Mouse (Mus musculus): ENCODE results near the gene Pbx1. TPM values are rescaled to one million over a fixed set of nuclear protein-coding genes. Genes with fewer than 3 reads are reported as not detected.

Gene Pbx1
- polyA plus RNA-seq, 2 experiments, result 26.5 to 48.2 TPM

GRCm38 (mm10) chr1:168118077-168118476 is 314.0 kb downstream of the Pbx1 start:
- Histone ChIP-seq H3K4me3 (replicated peaks; ENCODE audit: low read length) (no peak overlapping the region), H3K4me1 (ENCODE audit: control insufficient read depth, insufficient read depth, low read length) (no peaks in the 10 kb centered on the region), H3K4me2 (replicated peaks; ENCODE audit: low read depth, low read length, severe bottlenecking) (no peak overlapping the region), H3K27ac (replicated peaks; ENCODE audit: low read depth, low read length) (no peak overlapping the region), H3K36me3 (ENCODE audit: control insufficient read depth, insufficient read depth, low read length) (no peaks in the 10 kb centered on the region), H3K9ac (ENCODE audit: low read depth, low read length, severe bottlenecking) (no peak overlapping the region), H3K9me3 (ENCODE audit: control insufficient read depth, low read length) (no peaks in the 10 kb centered on the region), H3K27me3 (ENCODE audit: control insufficient read depth, insufficient read depth, low read length) (no peaks in the 10 kb centered on the region)
- TF ChIP-seq POLR2A (IDR thresholded peaks at IDR 0.05; ENCODE audit: borderline replicate concordance, extremely low read depth, insufficient read depth, insufficient read length), result no peak
- 79% methylated on average over 5 of the region's 5 CpGs for WGBS
- DNase-seq (ENCODE audit: low spot score) (no peak), ATAC-seq (ENCODE audit: low FRiP score, low read depth) (no peak)

DNA sequence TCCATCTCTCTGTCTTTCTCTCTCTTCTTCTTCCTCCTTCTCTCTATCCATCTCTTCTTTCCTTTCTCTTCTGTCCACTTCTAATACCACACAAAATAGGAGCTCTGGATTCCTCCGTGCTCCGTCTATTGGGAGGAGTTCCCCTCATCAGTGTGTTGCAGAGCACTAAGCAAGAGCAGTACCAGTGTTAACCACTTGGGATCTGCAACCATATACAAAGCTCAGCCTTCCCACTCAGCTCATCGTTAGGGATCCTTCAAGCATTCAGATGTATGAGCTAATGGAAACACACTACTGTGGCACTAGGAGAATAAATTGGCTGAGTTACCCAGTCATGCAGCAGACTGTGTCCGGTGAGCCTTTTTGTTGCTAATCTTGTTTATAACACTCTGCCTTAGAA is 314.7 kb downstream of the Pbx1 start:
- Histone ChIP-seq H3K27ac (replicated peaks; ENCODE audit: low read depth, low read length) (no peak overlapping the region), H3K36me3 (ENCODE audit: control insufficient read depth, insufficient read depth, low read length) (no peaks in the 10 kb centered on the region), H3K9me3 (ENCODE audit: control insufficient read depth, low read length) (no peaks in the 10 kb centered on the region), H3K4me2 (replicated peaks; ENCODE audit: low read depth, low read length, severe bottlenecking) (no peak overlapping the region), H3K4me3 (replicated peaks; ENCODE audit: low read length) (no peak overlapping the region), H3K9ac (ENCODE audit: low read depth, low read length, severe bottlenecking) (no peak overlapping the region), H3K27me3 (ENCODE audit: control insufficient read depth, insufficient read depth, low read length) (no peaks in the 10 kb centered on the region), H3K4me1 (ENCODE audit: control insufficient read depth, insufficient read depth, low read length) (no peaks in the 10 kb centered on the region)
- WGBS, result 83% methylated on average over 4 of the region's 4 CpGs
- TF ChIP-seq POLR2A (IDR thresholded peaks at IDR 0.05; ENCODE audit: borderline replicate concordance, extremely low read depth, insufficient read depth, insufficient read length), result no peak
- DNase-seq (ENCODE audit: low spot score), result no peak
- ATAC-seq (ENCODE audit: low FRiP score, low read depth), result no peak

DNA sequence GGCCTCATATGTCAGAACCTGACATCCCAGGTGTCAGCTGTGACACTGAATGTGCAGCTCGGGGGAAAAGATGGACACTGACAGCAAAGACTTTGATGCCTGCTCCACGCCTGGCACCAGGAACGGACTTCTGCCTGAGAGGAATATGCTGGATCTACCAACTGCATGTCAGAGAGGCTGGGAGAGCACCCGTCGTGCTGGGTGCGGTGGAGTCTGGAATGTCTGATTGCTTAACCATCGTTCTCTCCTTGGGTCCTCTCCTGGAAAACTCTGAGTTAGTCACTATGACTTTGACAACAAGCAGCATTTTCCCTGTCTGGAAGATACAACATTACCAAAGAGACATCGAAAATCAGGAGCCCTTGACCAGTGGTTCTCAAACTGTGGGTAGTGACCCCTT is 322.3 kb downstream of the Pbx1 start:
- no peak for TF ChIP-seq POLR2A (IDR thresholded peaks at IDR 0.05; ENCODE audit: borderline replicate concordance, extremely low read depth, insufficient read depth, insufficient read length)
- DNase-seq (ENCODE audit: low spot score) (no peak), ATAC-seq (ENCODE audit: low FRiP score, low read depth) (no peak)
- no peak overlapping the region for H3K27ac ChIP-seq (replicated peaks; ENCODE audit: low read depth, low read length)
- no peak overlapping the region for H3K9ac ChIP-seq (ENCODE audit: low read depth, low read length, severe bottlenecking)
- H3K9me3 ChIP-seq (ENCODE audit: control insufficient read depth, low read length), result no peaks in the 10 kb centered on the region
- H3K4me1 ChIP-seq (ENCODE audit: control insufficient read depth, insufficient read depth, low read length), result no peaks in the 10 kb centered on the region
- no peaks in the 10 kb centered on the region for H3K36me3 ChIP-seq (ENCODE audit: control insufficient read depth, insufficient read depth, low read length)
- no peak overlapping the region for H3K4me3 ChIP-seq (replicated peaks; ENCODE audit: low read length)
- no peaks in the 10 kb centered on the region for H3K27me3 ChIP-seq (ENCODE audit: control insufficient read depth, insufficient read depth, low read length)
- no peak overlapping the region for H3K4me2 ChIP-seq (replicated peaks; ENCODE audit: low read depth, low read length, severe bottlenecking)
- WGBS, result 76% methylated on average over 8 of the region's 8 CpGs

GRCm38 (mm10) chr1:168103821-168104220 is 328.2 kb downstream of the Pbx1 start:
- Histone ChIP-seq H3K27ac (replicated peaks; ENCODE audit: low read depth, low read length) (no peak overlapping the region), H3K4me1 (ENCODE audit: control insufficient read depth, insufficient read depth, low read length) (no peaks in the 10 kb centered on the region), H3K4me3 (replicated peaks; ENCODE audit: low read length) (no peak overlapping the region), H3K36me3 (ENCODE audit: control insufficient read depth, insufficient read depth, low read length) (no peaks in the 10 kb centered on the region), H3K9ac (ENCODE audit: low read depth, low read length, severe bottlenecking) (no peak overlapping the region), H3K9me3 (ENCODE audit: control insufficient read depth, low read length) (no peaks in the 10 kb centered on the region), H3K27me3 (ENCODE audit: control insufficient read depth, insufficient read depth, low read length) (no peaks in the 10 kb centered on the region), H3K4me2 (replicated peaks; ENCODE audit: low read depth, low read length, severe bottlenecking) (no peak overlapping the region)
- DNase-seq (ENCODE audit: low spot score), result peak; percentile 34
- ATAC-seq (ENCODE audit: low FRiP score, low read depth), result no peak
- 45% methylated on average over 2 of the region's 2 CpGs for WGBS
- TF ChIP-seq POLR2A (IDR thresholded peaks at IDR 0.05; ENCODE audit: borderline replicate concordance, extremely low read depth, insufficient read depth, insufficient read length), result no peak

- no peak overlapping the region for H3K4me3 ChIP-seq (replicated peaks; ENCODE audit: low read length)
- H3K27ac ChIP-seq (replicated peaks; ENCODE audit: low read depth, low read length), result no peak overlapping the region
- no peak overlapping the region for H3K9ac ChIP-seq (ENCODE audit: low read depth, low read length, severe bottlenecking)
- no peak for ATAC-seq (ENCODE audit: low FRiP score, low read depth)
- H3K27me3 ChIP-seq (ENCODE audit: control insufficient read depth, insufficient read depth, low read length), result no peaks in the 10 kb centered on the region
- H3K4me1 ChIP-seq (ENCODE audit: control insufficient read depth, insufficient read depth, low read length), result no peaks in the 10 kb centered on the region
- H3K9me3 ChIP-seq (ENCODE audit: control insufficient read depth, low read length), result no peaks in the 10 kb centered on the region
- no peak overlapping the region for H3K4me2 ChIP-seq (replicated peaks; ENCODE audit: low read depth, low read length, severe bottlenecking)
- DNase-seq (ENCODE audit: low spot score), result no peak
- 89% methylated on average over 2 of the region's 3 CpGs for WGBS
- H3K36me3 ChIP-seq (ENCODE audit: control insufficient read depth, insufficient read depth, low read length), result no peaks in the 10 kb centered on the region
- TF ChIP-seq POLR2A (IDR thresholded peaks at IDR 0.05; ENCODE audit: borderline replicate concordance, extremely low read depth, insufficient read depth, insufficient read length), result no peak
These were observed 330.6 kb downstream of the Pbx1 start for GRCm38 (mm10) chr1:168101514-168101913.

DNA sequence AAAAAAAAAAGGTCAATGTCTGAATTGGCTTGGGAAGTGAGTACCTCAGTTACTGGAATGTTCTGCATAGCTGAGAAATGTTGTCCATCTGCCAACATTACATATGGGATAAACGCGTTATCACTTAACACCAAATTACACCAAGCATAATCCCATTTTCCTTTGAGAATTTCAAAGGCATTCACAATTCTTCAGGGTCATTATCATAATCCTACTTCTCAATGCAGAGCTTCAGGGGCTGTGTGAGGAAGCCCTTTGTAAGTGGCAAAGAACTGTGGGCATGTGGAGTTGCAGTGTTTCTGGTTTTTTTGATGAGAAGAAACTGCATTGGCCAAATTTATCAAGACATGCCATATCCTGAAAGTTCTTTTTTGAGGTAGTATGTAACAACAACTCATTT is 333.3 kb downstream of the Pbx1 start:
- Histone ChIP-seq H3K4me2 (replicated peaks; ENCODE audit: low read depth, low read length, severe bottlenecking) (no peak overlapping the region), H3K9ac (ENCODE audit: low read depth, low read length, severe bottlenecking) (no peak overlapping the region), H3K36me3 (ENCODE audit: control insufficient read depth, insufficient read depth, low read length) (no peaks in the 10 kb centered on the region), H3K27ac (replicated peaks; ENCODE audit: low read depth, low read length) (no peak overlapping the region), H3K27me3 (ENCODE audit: control insufficient read depth, insufficient read depth, low read length) (no peaks in the 10 kb centered on the region), H3K9me3 (ENCODE audit: control insufficient read depth, low read length) (no peaks in the 10 kb centered on the region), H3K4me1 (ENCODE audit: control insufficient read depth, insufficient read depth, low read length) (no peaks in the 10 kb centered on the region), H3K4me3 (replicated peaks; ENCODE audit: low read length) (no peak overlapping the region)
- TF ChIP-seq POLR2A (IDR thresholded peaks at IDR 0.05; ENCODE audit: borderline replicate concordance, extremely low read depth, insufficient read depth, insufficient read length), result no peak
- ATAC-seq (ENCODE audit: low FRiP score, low read depth) (no peak), DNase-seq (ENCODE audit: low spot score) (no peak)
- 95% methylated on average over 2 of the region's 2 CpGs for WGBS
